Mouse (Mus musculus): ENCODE data around the gene Atp6v0d1. TPM values are rescaled to one million over a fixed set of nuclear protein-coding genes. Genes with fewer than 3 reads are reported as not detected.

Atp6v0d1 gene
- polyA plus RNA-seq (2014; fragmentation: Illumina TruSeq; extraction: RNeasy Lipid Tissue Mini Kit (QIAGEN cat#74804)) = 13.5 TPM

GRCm38 (mm10) chr8:105565952-105566702 lies at the start of gene Atp6v0d1:
Atp6v0d1 (minus strand) TSS chr8:105566047.

DNA sequence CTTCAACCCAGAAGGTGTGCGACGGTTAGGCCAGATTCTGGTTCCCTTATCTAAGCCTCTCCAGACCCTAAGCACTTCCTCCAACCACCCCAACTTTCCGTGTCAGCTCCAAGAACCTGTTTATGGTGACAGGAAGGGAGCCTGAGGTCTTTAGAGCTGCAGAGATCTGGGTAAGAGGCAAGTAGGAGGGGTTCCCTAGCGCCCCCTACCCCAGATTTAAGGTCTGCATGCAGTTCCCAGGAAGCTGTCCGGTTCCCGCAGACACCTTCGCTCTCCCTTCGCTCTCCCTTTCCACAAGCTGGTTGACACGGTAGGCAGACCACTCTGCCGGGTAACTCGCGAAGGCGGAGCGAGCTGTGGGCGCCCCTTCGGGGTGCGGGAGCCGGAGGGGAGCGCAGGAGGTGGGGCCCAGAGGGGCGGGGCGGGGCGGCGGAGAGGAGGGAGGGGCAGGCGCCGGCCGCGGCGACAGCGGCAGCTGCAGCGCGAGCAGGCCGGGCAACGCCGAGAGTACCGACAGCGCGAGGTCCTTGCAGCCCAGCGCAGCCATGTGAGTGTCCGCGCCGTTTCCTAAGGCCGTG lies 39.0 kb upstream of the Atp6v0d1 start, which contains the start of gene Ripor1:
TSS of gene Ripor1 (plus strand) at position 452 of the 578 bp plus-strand sequence.

DNA sequence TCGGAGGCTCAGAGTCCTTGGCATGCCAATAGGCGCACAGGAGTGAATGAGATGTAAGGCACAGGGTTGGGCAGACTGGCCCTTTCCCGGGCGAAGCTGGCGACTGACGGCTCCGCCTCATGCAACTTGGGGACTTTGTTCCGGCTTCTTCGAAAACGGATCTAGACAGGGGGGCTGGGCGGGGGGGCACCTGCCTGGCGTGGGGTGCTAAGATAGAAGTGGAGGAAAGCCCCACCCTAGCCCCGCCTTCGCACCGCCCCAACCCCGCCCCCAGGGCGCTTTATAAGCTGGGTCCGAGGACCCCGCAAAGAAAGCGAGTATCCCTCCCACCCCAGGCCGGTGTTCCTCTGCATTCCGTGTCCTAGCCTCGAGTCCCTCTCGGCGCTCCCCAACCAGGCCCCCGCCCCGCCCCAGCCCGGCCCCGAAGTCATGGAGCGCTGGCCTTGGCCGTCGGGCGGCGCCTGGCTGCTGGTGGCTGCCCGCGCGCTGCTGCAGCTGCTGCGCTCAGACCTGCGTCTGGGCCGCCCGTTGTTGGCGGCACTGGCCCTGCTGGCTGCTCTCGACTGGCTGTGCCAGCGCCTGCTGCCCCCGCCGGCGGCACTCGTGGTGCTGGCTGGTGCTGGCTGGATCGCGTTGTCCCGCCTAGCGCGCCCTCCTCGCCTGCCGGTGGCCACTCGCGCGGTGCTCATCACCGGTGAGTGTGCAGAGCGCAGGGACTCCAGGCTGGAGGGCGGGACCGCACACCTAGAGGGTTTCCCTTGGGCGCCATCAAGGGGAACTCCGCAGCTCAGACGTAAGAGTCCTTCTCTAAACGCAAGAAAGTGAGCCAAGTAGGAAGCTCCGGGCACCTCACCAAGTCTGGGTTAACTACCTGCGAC lies 47.2 kb downstream of the Atp6v0d1 start, which contains the start of gene Hsd11b2:
TSS of gene Hsd11b2 (plus strand) at position 320 of the 878 bp plus-strand sequence.

GRCm38 (mm10) chr8:105496439-105497180 lies 69.2 kb downstream of the Atp6v0d1 start, which contains the start of gene Zdhhc1:
Zdhhc1 (minus strand) TSS chr8:105496902.

Other genes with a start within 250 kb of the Atp6v0d1 start
- gene Lrrc29, start 239.8 kb downstream of the Atp6v0d1 start, polyA plus RNA-seq (2014; fragmentation: Illumina TruSeq; extraction: RNeasy Lipid Tissue Mini Kit (QIAGEN cat#74804)) = not detected
- 3.2 TPM for gene Tmem208, start 239.7 kb downstream of the Atp6v0d1 start, polyA plus RNA-seq (2014; fragmentation: Illumina TruSeq; extraction: RNeasy Lipid Tissue Mini Kit (QIAGEN cat#74804))
- 0.26 TPM for gene Fhod1, start 218.1 kb downstream of the Atp6v0d1 start, polyA plus RNA-seq (2014; fragmentation: Illumina TruSeq; extraction: RNeasy Lipid Tissue Mini Kit (QIAGEN cat#74804))
- not detected for gene Slc9a5, start 217.2 kb downstream of the Atp6v0d1 start, polyA plus RNA-seq (2014; fragmentation: Illumina TruSeq; extraction: RNeasy Lipid Tissue Mini Kit (QIAGEN cat#74804))
- gene Plekhg4, start 192.8 kb downstream of the Atp6v0d1 start, polyA plus RNA-seq (2014; fragmentation: Illumina TruSeq; extraction: RNeasy Lipid Tissue Mini Kit (QIAGEN cat#74804)) = 0.37 TPM
- not detected for gene Kctd19, start 152.5 kb downstream of the Atp6v0d1 start, polyA plus RNA-seq (2014; fragmentation: Illumina TruSeq; extraction: RNeasy Lipid Tissue Mini Kit (QIAGEN cat#74804))
- 0.46 TPM for gene Lrrc36, start 152.5 kb downstream of the Atp6v0d1 start, polyA plus RNA-seq (2014; fragmentation: Illumina TruSeq; extraction: RNeasy Lipid Tissue Mini Kit (QIAGEN cat#74804))
- gene Tppp3, start 94.5 kb downstream of the Atp6v0d1 start, polyA plus RNA-seq (2014; fragmentation: Illumina TruSeq; extraction: RNeasy Lipid Tissue Mini Kit (QIAGEN cat#74804)) = not detected
- 2.0 TPM for gene Zdhhc1, start 69.1 kb downstream of the Atp6v0d1 start, polyA plus RNA-seq (2014; fragmentation: Illumina TruSeq; extraction: RNeasy Lipid Tissue Mini Kit (QIAGEN cat#74804))
- 7.0 TPM for gene Hsd11b2, start 47.3 kb downstream of the Atp6v0d1 start, polyA plus RNA-seq (2014; fragmentation: Illumina TruSeq; extraction: RNeasy Lipid Tissue Mini Kit (QIAGEN cat#74804))
- gene Ripor1, start 39.2 kb upstream of the Atp6v0d1 start, polyA plus RNA-seq (2014; fragmentation: Illumina TruSeq; extraction: RNeasy Lipid Tissue Mini Kit (QIAGEN cat#74804)) = 0.63 TPM
- 134 TPM for gene Ctcf, start 70.5 kb upstream of the Atp6v0d1 start, polyA plus RNA-seq (2014; fragmentation: Illumina TruSeq; extraction: RNeasy Lipid Tissue Mini Kit (QIAGEN cat#74804))
- gene Agrp, start 71.3 kb upstream of the Atp6v0d1 start, polyA plus RNA-seq (2014; fragmentation: Illumina TruSeq; extraction: RNeasy Lipid Tissue Mini Kit (QIAGEN cat#74804)) = not detected
- gene Carmil2, start 120.2 kb upstream of the Atp6v0d1 start, polyA plus RNA-seq (2014; fragmentation: Illumina TruSeq; extraction: RNeasy Lipid Tissue Mini Kit (QIAGEN cat#74804)) = not detected
- 1.3 TPM for gene Acd, start 135.1 kb upstream of the Atp6v0d1 start, polyA plus RNA-seq (2014; fragmentation: Illumina TruSeq; extraction: RNeasy Lipid Tissue Mini Kit (QIAGEN cat#74804))
- gene Pard6a, start 135.1 kb upstream of the Atp6v0d1 start, polyA plus RNA-seq (2014; fragmentation: Illumina TruSeq; extraction: RNeasy Lipid Tissue Mini Kit (QIAGEN cat#74804)) = not detected
- gene 4933405L10Rik, start 141.6 kb upstream of the Atp6v0d1 start, polyA plus RNA-seq (2014; fragmentation: Illumina TruSeq; extraction: RNeasy Lipid Tissue Mini Kit (QIAGEN cat#74804)) = not detected
- gene Enkd1, start 142.2 kb upstream of the Atp6v0d1 start, polyA plus RNA-seq (2014; fragmentation: Illumina TruSeq; extraction: RNeasy Lipid Tissue Mini Kit (QIAGEN cat#74804)) = 0.54 TPM
- gene Gfod2, start 192.6 kb upstream of the Atp6v0d1 start, polyA plus RNA-seq (2014; fragmentation: Illumina TruSeq; extraction: RNeasy Lipid Tissue Mini Kit (QIAGEN cat#74804)) = 0.48 TPM